23 mouse cellular contexts compared by ENCODE assay signal in the genomic region with DNA sequence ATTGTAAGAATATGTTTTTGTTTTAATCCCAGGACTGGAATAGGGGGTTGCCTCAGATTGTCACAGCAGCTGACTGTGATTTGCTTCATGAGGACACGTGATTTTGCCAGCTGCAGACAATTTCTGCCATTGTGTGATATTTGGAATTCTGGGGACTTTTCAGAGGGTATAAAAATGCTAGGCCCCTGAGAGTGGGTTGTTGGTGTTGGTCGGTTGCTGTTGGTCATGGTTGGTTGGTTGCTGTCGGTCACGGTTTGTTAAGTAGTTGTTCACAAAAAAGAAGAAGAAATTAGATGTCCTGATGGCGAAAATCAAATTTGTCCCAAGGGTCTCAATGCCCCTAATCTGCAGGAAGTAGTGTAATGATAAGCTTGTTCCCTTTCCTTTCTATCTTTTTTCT.
"Had no signal": no experiment of that assay in that cellular context is flagged by ENCODE, and none has a peak within 500 bp of the region (broad histone marks: within the 10 kb centered on the region; RNA-seq: fewer than 3 reads in every experiment).

No protein-coding gene starts in this region.

- ATAC-seq: liver, embryonic 12.5 days had no signal

- DNase-seq: kidney, adult 9 months; kidney, postnatal 4 days; liver; lung, adult 18-20 months; lung, postnatal 10 days; lung, postnatal 36 days; midbrain, embryonic 14.5 days; right cerebral cortex, adult 18-20 months; right cerebral cortex, postnatal 14 days; right cerebral cortex, postnatal 4 days; thymus, adult 2 months; thymus, postnatal 14 days; thymus, postnatal 4 days had no signal

- H3K4me2 ChIP-seq: limb, embryonic 13.5 days; liver, embryonic 12.5 days; liver, embryonic 15.5 days; lung, embryonic 15.5 days; neural tube, embryonic 12.5 days; neural tube, embryonic 15.5 days had no signal

- H3K27me3 ChIP-seq: limb, embryonic 13.5 days; liver, embryonic 12.5 days; liver, embryonic 15.5 days; lung, embryonic 15.5 days; megakaryocyte, embryonic 14.5 days; neural tube, embryonic 12.5 days; neural tube, embryonic 15.5 days had no signal

- H3K9ac ChIP-seq: limb, embryonic 13.5 days; liver, embryonic 12.5 days; liver, embryonic 15.5 days; lung, embryonic 15.5 days; neural tube, embryonic 12.5 days; neural tube, embryonic 15.5 days had no signal

- H3K27ac ChIP-seq: limb, embryonic 10.5 days; limb, embryonic 13.5 days; liver, embryonic 12.5 days; liver, embryonic 15.5 days; lung, embryonic 15.5 days; midbrain, embryonic 10.5 days; neural tube, embryonic 12.5 days; neural tube, embryonic 15.5 days; stomach, postnatal 0 days had no signal

- H3K4me1 ChIP-seq: limb, embryonic 10.5 days; limb, embryonic 13.5 days; liver, embryonic 12.5 days; liver, embryonic 15.5 days; lung, embryonic 15.5 days; neural tube, embryonic 12.5 days; neural tube, embryonic 15.5 days had no signal

- H3K36me3 ChIP-seq: limb, embryonic 10.5 days; limb, embryonic 13.5 days; liver, embryonic 12.5 days; liver, embryonic 15.5 days; lung, embryonic 15.5 days; midbrain, embryonic 10.5 days; neural tube, embryonic 12.5 days; neural tube, embryonic 15.5 days had no signal

- H3K9me3 ChIP-seq: limb, embryonic 10.5 days; limb, embryonic 13.5 days; liver, embryonic 12.5 days; liver, embryonic 15.5 days; lung, embryonic 15.5 days; megakaryocyte, embryonic 14.5 days; midbrain, embryonic 10.5 days; neural tube, embryonic 12.5 days; neural tube, embryonic 15.5 days had no signal

- H3K4me3 ChIP-seq: limb, embryonic 10.5 days; limb, embryonic 13.5 days; liver, embryonic 12.5 days; liver, embryonic 15.5 days; lung, embryonic 15.5 days; megakaryocyte, embryonic 14.5 days; midbrain, embryonic 10.5 days; neural tube, embryonic 12.5 days; neural tube, embryonic 15.5 days had no signal
